Comparison of ENCODE assay signal across 8 mouse cellular contexts in the genomic region with DNA sequence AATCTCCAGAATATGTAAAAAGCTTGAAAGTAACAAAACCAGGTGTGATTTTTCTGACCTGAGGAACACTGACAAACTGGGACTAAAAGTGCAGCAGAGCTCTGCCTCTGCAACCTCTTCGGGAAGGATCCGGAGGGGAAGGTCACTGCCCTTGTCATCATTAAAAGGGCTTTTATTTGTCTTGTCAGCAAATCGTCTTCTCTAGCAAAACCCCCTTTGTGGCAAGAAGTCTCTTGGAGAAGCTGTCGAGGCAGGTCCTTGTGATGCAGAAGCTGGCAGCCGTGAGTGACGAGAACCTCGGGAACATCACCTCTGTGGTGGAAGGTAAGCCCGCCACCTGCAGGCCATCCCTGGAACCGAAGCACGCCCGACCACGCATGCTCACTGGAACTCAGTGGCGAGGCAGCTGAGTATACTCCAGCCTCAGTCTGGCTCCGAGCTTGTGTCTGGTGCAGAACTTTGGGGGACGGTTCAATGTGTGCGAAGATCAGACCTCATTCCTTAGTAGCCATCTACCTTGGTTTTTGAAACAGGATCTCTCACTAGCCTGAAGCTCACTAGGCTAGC. TPM values are rescaled to one million over a fixed set of nuclear protein-coding genes. Genes with fewer than 3 reads are reported as not detected.
DNase-seq lines count a peak whose midpoint lies in the region; ATAC-seq lines count a peak whose summit lies in the region.

No protein-coding gene starts in this region.

- WGBS in forebrain, embryonic 15.5 days: 8% methylated on average over 16 of the region's 16 CpGs

- peak; percentile 89 for ATAC-seq in forebrain, embryonic 15.5 days (replicated peaks)

- H3K36me3 ChIP-seq in forebrain, embryonic 15.5 days: peaks cover 15% of the 10 kb centered on the region

- no peak overlapping the region for H3K27ac ChIP-seq in forebrain, embryonic 15.5 days (replicated peaks)

- H3K9ac ChIP-seq in forebrain, embryonic 15.5 days (replicated peaks): peak overlapping the region; percentile 25

- H3K9me3 ChIP-seq in forebrain, embryonic 15.5 days: no peaks in the 10 kb centered on the region

- peak overlapping the region; percentile 40 for H3K4me2 ChIP-seq in forebrain, embryonic 15.5 days (replicated peaks)

- no peaks in the 10 kb centered on the region for H3K27me3 ChIP-seq in forebrain, embryonic 15.5 days

- H3K4me1 ChIP-seq in forebrain, embryonic 15.5 days: peaks cover 6% of the 10 kb centered on the region; the same call in 1 of the 2 replicates

- peak overlapping the region; percentile 18; the same call in 1 of the 2 replicates for H3K4me3 ChIP-seq in forebrain, embryonic 15.5 days

- DNase-seq in ES-CJ7 (ENCODE audit: low read depth, low spot score): peak; percentile 90
- DNase-seq in cerebellum, adult 11 months: peak; percentile 81
- DNase-seq in heart, postnatal 14 days: peak; percentile 88 to 95
- peak; percentile 84 to 95 for DNase-seq in layer of hippocampus, adult 18-20 months (ENCODE audit: low spot score in 2 of 2)
- peak; percentile 85 to 87 for DNase-seq in lung, adult 18-20 months
- peak; percentile 81 for DNase-seq in ovary, postnatal 10 days (ENCODE audit: low spot score)
- peak; percentile 79 for DNase-seq in thymus, postnatal 0 days (ENCODE audit: low spot score)

- intact Hi-C loops in heart, postnatal 14 days (cut with DNase I): loop anchor here (2.0 to 5.0 kb wide), 2 partner anchors 64 to 231 kb away; no protein-coding TSS in a partner anchor

RNA-seq across cellular contexts. Expression of a gene that starts 27.5 kb away (rescaled TPM):
- polyA plus RNA-seq in forebrain, embryonic 15.5 days (2015; fragmentation: Nextera tagmentation; extraction: Ambion mirVana): not detected in 2 replicates
- total RNA-seq in heart, postnatal 14 days (2021): not detected
- total RNA-seq in layer of hippocampus, adult 18-20 months (2021): not detected
- not detected in 2 replicates for polyA plus RNA-seq in thymus, postnatal 0 days (2015; fragmentation: Nextera tagmentation; extraction: Ambion mirVana)

RNA-seq across cellular contexts. Expression of a gene that starts 48.2 kb away (rescaled TPM):
- 41.1 and 50.3 TPM in 2 replicates for polyA plus RNA-seq in forebrain, embryonic 15.5 days (2015; fragmentation: Nextera tagmentation; extraction: Ambion mirVana)
- 10 to 100 TPM; 32.6 to 34.4 TPM for total RNA-seq in heart, postnatal 14 days (2021)
- total RNA-seq in layer of hippocampus, adult 18-20 months (2021): 1 to 10 TPM; 2.2 to 3.0 TPM
- polyA plus RNA-seq in thymus, postnatal 0 days (2015; fragmentation: Nextera tagmentation; extraction: Ambion mirVana): 160 and 170 TPM in 2 replicates

Comparison
In these comparisons a context has a peak if more than half of its experiments do, and no peak if none do; other contexts are left out.
1. RNA of a gene that starts 48.2 kb away (total RNA-seq): 32.6 to 34.4 TPM in heart, postnatal 14 days; 2.2 to 3.0 TPM in layer of hippocampus, adult 18-20 months; every median in the first group is over 4 times any median in the second.
2. Peak in every context shown above with its lines, with median percentiles within 50 percentile points of each other: DNase-seq.